Mouse (Mus musculus) bone marrow macrophage, adult 2 months (primary cell): ENCODE results near the gene Adcy4.

Source experiments
- CTCF ChIP-seq: IDR thresholded peaks from 2 replicates; pipeline ENCODE4 v1.5.1; 2012; ENCODE audit warnings: low read depth, mild to moderate bottlenecking, low read length, moderate library complexity
- POLR2A ChIP-seq: IDR thresholded peaks from 2 replicates; pipeline ENCODE4 v1.6.1; 2012; ENCODE audit warnings: mild to moderate bottlenecking, low read depth, low read length, borderline replicate concordance

GRCm38 (mm10) chr14:55747051-55747847 is 36.6 kb downstream of the Adcy4 start:
- TF ChIP-seq CTCF (no peak), POLR2A (no peak)
